Mouse (Mus musculus): ENCODE measurements around the gene Wdr17.

DNA sequence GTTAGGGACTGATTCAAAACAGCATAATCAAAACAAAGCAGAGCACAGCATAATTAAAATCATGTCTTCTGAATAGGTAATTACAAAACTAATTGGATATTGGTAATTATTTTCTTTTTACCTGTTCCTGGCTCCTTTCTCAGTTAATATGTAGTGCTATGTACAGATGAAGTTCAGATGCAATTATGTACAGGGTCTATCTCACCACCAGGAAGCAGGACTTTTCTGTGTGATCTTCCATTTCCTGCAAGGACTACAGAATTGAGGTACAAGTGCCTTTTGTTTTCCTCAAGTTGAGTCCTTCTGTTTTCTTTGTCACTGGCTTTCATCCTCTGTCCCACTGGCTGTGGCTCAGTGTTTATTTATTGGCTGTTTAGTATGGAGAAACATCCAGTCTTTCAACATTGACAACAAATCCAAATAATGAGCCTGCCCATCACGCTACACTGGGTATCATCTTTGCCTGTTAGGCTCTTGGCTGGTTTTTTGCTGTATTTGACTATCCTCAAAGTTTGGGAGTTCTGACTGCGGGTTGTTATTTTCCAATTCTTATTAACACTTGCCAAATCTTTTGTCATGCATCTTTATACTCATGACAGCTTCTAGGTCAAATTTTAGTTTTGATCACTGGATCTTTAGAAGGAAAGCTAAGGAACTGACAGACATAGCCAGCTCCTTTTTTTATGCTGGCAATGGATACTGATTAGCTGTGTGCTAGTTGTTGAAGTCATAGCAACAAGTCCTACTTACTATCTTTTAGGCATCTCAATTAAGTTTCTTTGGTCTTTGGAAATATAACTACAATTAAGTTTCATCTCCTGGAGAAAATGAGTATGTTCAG lies 94.9 kb downstream of the Wdr17 start:
- TF ChIP-seq POLR2A (IDR thresholded peaks at IDR 0.05; ENCODE audit: low read depth, low read length) (no peak), CTCF (IDR thresholded peaks at IDR 0.05; ENCODE audit: borderline replicate concordance, insufficient read depth, low read length) (no peak)
